Mouse (Mus musculus): ENCODE data around the gene Btbd35f20. TPM values are rescaled to one million over a fixed set of nuclear protein-coding genes. Genes with fewer than 3 reads are reported as not detected.

Btbd35f20 gene
- polyA plus RNA-seq (2017; shearing (Covaris generic)): not detected

DNA sequence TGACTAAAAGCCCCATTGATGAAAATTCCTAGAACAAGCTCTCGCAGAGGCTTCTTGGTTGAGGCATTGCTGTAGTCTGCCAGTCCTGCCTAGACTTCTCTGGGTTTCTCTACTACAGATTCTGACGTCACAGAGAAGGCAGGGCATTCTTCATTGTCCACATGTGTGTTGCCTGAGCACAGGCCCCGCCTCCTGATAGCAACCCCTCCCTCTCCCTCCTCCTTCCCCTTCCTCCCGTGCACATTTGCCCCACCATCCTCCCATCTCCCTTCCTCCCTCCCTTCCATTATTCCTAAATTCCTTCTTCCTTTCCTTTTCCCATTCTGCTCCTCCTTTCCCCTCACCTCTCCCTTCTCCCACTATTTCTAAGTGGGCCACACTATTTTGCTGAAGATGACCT is at the start of gene Btbd35f20:
Btbd35f20 (minus strand) TSS at position 101 of the 400 bp plus-strand sequence.

Other genes starting within 250 kb of the Btbd35f20 start
- not detected for gene Btbd35f28, start 94.7 kb downstream of the Btbd35f20 start, polyA plus RNA-seq (2017; shearing (Covaris generic))
- not detected for gene Btbd35f17, start 79.4 kb upstream of the Btbd35f20 start, polyA plus RNA-seq (2017; shearing (Covaris generic))